Mouse (Mus musculus): ENCODE results near the gene Bdnf. TPM values are rescaled to one million over a fixed set of nuclear protein-coding genes. Genes with fewer than 3 reads are reported as not detected.

The Bdnf gene
- total RNA-seq, 4 experiments from 2014 or later, result 15.1 to 16.9 (median 16.5) TPM

Other genes with a start within 250 kb of the Bdnf start
- gene Lin7c, start 216.2 kb downstream of the Bdnf start, total RNA-seq (2022), result 10 to 100 TPM; 81.6 to 85.7 (median 84.4) TPM
- 10 to 100 TPM; 23.0 to 26.0 (median 24.4) TPM for gene Lgr4, start 242.9 kb downstream of the Bdnf start, total RNA-seq (2022)